Mouse (Mus musculus): ENCODE data around the gene Tulp2. TPM values are rescaled to one million over a fixed set of nuclear protein-coding genes. Genes with fewer than 3 reads are reported as not detected.
A peak's percentile ranks its signal among the peaks of the same experiment; 100 is the strongest.
"Not testable (repeated sequence)": the region's sequence is repeated elsewhere in the genome, so short reads cannot be mapped to it uniquely, and the experiment has no call there.

The Tulp2 gene
- polyA plus RNA-seq, 1 experiment from 2014 or later: 0.74 TPM

DNA sequence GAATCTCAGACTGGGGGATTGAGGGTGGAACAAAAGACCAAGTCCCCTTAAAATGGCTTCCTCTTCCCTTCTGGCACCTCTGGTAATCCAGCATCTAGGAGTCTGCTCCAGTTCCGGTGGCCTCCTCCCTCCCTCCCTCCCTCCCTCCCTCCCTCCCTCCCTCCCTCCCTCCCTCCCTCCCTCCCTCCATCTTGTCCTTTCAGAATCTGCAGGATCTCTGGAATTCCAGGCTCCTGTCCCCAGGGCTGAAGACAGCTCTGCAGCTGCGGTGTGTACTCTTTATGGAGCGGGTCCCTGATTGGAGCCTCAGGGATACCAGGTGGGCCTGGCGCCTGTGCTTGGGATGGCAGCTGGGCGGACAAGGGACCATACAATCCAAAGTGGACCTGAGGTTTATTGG lies 20.4 kb upstream of the Tulp2 start:
- Histone ChIP-seq H3K27me3 (replicated peaks) (no peaks in the 10 kb centered on the region), H3K9me3 (no peaks in the 10 kb centered on the region), H3K36me3 (peaks cover 64% of the 10 kb centered on the region), H3K4me3 (peak overlapping the region; percentile 93), H3K4me1 (peaks cover 57% of the 10 kb centered on the region), H3K27ac (replicated peaks) (peak overlapping the region; percentile 96), H3K9ac (peak overlapping the region; percentile 80), H3K4me2 (peak overlapping the region; percentile 69)
- no peak for ATAC-seq (ENCODE audit: extremely low read depth, insufficient number of reproducible peaks, low FRiP score, low TSS enrichment)
- WGBS: 50% methylated on average over 5 of the region's 5 CpGs

DNA sequence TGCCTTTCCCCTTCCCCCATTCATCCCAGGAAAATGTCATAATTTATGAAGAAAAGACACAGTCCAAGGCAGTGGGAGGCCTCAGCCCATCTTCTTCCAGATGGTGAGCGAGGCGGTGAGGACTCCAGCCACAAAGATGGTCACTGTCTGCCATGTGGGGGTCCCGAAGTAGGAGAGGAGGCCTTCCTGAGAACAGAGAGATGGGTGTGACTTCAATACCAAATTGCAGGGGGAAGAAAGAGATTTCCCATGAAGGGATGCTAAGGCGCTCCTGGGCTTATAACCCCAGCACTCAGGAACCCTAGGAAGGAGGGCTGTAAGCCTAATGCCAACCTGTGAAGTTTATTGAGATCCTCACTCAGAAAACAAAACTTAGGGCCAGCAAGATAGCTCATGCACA lies 19.9 kb upstream of the Tulp2 start:
- Histone ChIP-seq H3K27me3 (replicated peaks) (no peaks in the 10 kb centered on the region), H3K9ac (peak overlapping the region; percentile 50; the same call in 1 of the 2 replicates), H3K9me3 (no peaks in the 10 kb centered on the region), H3K4me3 (peak overlapping the region; percentile 25), H3K27ac (replicated peaks) (peak overlapping the region; percentile 96), H3K4me1 (peaks cover 53% of the 10 kb centered on the region), H3K4me2 (peak overlapping the region; percentile 69), H3K36me3 (peaks cover 62% of the 10 kb centered on the region)
- no peak for ATAC-seq (ENCODE audit: extremely low read depth, insufficient number of reproducible peaks, low FRiP score, low TSS enrichment)
- 84% methylated on average over 4 of the region's 4 CpGs for WGBS

DNA sequence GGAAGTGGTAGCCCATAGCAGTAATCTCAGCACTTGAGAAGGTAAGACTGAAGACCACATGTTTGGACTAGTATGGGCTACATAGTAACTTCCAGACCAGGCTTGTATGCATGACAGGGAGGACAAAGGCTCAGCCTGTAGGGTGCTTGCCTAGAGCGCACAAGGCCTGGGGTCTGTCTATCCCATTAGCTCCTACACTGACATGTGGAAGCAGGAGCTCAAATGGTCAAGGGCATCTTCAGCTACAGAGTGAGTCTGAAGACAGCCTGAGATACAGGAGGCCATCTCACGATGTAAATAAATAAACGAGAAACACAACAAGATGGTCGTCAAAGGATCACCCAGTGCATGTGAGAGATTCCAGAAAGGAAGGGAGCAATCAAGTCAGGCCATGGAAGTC lies 19.4 kb upstream of the Tulp2 start:
- H3K9me3 ChIP-seq: no peaks in the 10 kb centered on the region
- H3K4me3 ChIP-seq: no peak overlapping the region
- no peak overlapping the region for H3K27ac ChIP-seq (replicated peaks)
- peaks cover 57% of the 10 kb centered on the region for H3K36me3 ChIP-seq
- WGBS: 78% methylated on average over 4 of the region's 4 CpGs
- peak overlapping the region; percentile 69 for H3K4me2 ChIP-seq
- no peak for ATAC-seq (ENCODE audit: extremely low read depth, insufficient number of reproducible peaks, low FRiP score, low TSS enrichment)
- H3K4me1 ChIP-seq: peaks cover 51% of the 10 kb centered on the region
- no peaks in the 10 kb centered on the region for H3K27me3 ChIP-seq (replicated peaks)
- no peak overlapping the region for H3K9ac ChIP-seq

DNA sequence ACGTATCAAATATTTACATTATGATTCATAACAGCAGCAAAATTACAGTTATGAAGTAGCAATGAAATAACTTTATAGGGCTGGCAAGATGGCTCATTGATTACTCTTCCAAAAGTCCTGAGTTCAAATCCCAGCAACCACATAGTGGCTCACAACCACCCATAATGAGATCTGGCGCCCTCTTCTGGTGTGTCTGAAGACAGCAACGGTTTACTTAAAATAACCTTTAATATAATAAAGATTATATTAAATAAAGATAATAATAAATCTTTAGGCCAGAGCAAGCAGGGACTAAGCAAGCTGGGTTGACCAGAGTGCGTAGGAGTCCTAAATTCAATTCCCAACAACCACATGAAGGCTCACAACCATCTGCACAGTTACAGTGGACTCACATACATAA lies 18.8 kb upstream of the Tulp2 start:
- H3K4me3 ChIP-seq; H3K27me3 ChIP-seq (replicated peaks); H3K9ac ChIP-seq; H3K9me3 ChIP-seq; ATAC-seq (ENCODE audit: extremely low read depth, insufficient number of reproducible peaks, low FRiP score, low TSS enrichment); H3K4me2 ChIP-seq; H3K27ac ChIP-seq (replicated peaks): not testable (repeated sequence)
- WGBS: 80% methylated on average over 4 of the region's 4 CpGs
- Histone ChIP-seq H3K36me3 (peaks cover 51% of the 10 kb centered on the region), H3K4me1 (peaks cover 46% of the 10 kb centered on the region)

DNA sequence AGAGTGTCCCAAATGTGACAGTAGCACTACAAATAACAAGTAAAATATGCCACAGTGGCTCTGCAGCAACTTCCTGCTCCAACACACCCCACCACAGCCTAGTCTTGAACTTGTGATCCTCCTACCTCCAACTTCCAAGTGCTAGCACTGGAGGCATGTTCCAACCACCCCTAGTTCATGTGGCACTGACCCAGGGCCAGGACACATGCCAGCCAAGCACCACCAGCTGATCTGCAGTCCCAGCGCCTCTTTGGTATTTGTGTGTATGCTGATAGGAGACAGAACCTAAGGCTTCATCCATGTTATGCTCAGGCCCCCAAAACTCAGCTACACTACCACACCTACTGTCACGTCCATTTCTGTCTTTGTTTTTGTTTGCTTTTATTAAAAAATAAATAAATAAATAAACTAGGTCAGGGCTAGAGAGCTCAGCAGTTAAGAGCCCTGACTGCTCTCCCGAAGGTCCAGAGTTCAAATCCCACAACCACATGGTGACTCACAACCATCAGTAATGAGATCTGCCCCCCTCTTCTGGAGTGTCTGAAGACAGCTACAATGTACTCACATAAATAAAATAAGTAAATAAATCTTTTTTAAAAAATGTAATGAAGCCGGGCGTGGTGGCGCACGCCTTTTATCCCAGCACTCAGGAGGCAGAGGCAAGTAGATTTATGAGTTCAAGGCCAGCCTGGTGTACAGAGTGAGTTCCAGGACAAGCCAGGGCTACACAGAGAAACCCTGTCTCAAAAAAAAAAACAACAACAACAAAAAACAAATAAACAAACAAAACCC lies 17.5 kb upstream of the Tulp2 start:
- Histone ChIP-seq H3K27ac (replicated peaks) (no peak overlapping the region), H3K9me3 (no peaks in the 10 kb centered on the region), H3K4me1 (peaks cover 39% of the 10 kb centered on the region), H3K36me3 (peaks cover 42% of the 10 kb centered on the region), H3K27me3 (replicated peaks) (no peaks in the 10 kb centered on the region), H3K4me3 (no peak overlapping the region), H3K9ac (no peak overlapping the region), H3K4me2 (no peak overlapping the region)
- WGBS: 93% methylated on average over 7 of the region's 7 CpGs
- ATAC-seq (ENCODE audit: extremely low read depth, insufficient number of reproducible peaks, low FRiP score, low TSS enrichment): no peak

DNA sequence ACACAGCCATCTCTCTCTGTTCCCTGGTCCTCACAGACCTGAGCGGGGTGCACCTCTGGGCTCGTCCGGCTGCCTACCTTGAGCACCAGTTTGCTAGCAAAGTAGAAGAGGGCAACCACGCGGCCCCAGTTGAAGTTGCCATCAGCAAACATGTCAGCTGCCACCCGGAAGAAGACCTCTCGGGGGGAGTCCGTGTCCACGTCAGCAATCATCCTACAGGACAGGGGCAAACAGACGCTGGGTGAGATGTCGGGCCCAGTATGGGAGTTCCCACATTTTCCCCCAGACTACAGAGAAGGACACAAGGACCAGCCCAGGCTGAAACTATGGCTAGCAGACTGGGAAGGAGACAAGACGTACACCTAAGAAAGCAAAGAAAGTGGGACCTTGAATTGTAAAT lies 16.6 kb upstream of the Tulp2 start:
- 92% methylated on average over 12 of the region's 12 CpGs for WGBS
- ATAC-seq (ENCODE audit: extremely low read depth, insufficient number of reproducible peaks, low FRiP score, low TSS enrichment): no peak
- Histone ChIP-seq H3K27me3 (replicated peaks) (no peaks in the 10 kb centered on the region), H3K27ac (replicated peaks) (no peak overlapping the region), H3K4me1 (peaks cover 37% of the 10 kb centered on the region), H3K36me3 (peaks cover 42% of the 10 kb centered on the region), H3K9ac (no peak overlapping the region), H3K4me3 (peak overlapping the region; percentile 69), H3K4me2 (peak overlapping the region; percentile 90), H3K9me3 (no peaks in the 10 kb centered on the region)

DNA sequence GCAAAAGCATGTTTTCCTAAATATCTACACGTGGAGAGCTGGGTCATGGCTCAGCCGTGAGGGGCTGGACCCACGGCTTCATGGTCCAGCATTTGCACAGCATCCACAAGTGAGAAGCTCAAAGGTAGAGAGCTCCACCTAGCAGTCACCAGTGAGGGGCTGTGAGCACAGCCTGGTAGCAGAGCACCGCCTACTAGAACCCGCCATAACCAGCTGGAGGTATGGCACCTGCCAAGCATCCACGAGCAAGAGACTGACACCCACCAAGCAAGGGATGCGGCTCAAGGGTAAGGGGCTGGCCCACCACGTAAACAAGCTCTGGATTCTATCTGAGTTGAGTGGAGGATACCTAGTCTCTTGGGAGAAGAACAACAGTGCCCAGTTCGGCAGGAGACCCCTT lies 16.1 kb upstream of the Tulp2 start:
- peak overlapping the region; percentile 93 for H3K9ac ChIP-seq
- H3K4me3 ChIP-seq: peak overlapping the region; percentile 69
- H3K27me3 ChIP-seq (replicated peaks): no peaks in the 10 kb centered on the region
- H3K4me1 ChIP-seq: peaks cover 33% of the 10 kb centered on the region
- no peak overlapping the region for H3K27ac ChIP-seq (replicated peaks)
- peaks cover 42% of the 10 kb centered on the region for H3K36me3 ChIP-seq
- ATAC-seq (ENCODE audit: extremely low read depth, insufficient number of reproducible peaks, low FRiP score, low TSS enrichment): no peak
- H3K9me3 ChIP-seq: no peaks in the 10 kb centered on the region
- 69% methylated on average over 9 of the region's 9 CpGs for WGBS
- peak overlapping the region; percentile 90 for H3K4me2 ChIP-seq

DNA sequence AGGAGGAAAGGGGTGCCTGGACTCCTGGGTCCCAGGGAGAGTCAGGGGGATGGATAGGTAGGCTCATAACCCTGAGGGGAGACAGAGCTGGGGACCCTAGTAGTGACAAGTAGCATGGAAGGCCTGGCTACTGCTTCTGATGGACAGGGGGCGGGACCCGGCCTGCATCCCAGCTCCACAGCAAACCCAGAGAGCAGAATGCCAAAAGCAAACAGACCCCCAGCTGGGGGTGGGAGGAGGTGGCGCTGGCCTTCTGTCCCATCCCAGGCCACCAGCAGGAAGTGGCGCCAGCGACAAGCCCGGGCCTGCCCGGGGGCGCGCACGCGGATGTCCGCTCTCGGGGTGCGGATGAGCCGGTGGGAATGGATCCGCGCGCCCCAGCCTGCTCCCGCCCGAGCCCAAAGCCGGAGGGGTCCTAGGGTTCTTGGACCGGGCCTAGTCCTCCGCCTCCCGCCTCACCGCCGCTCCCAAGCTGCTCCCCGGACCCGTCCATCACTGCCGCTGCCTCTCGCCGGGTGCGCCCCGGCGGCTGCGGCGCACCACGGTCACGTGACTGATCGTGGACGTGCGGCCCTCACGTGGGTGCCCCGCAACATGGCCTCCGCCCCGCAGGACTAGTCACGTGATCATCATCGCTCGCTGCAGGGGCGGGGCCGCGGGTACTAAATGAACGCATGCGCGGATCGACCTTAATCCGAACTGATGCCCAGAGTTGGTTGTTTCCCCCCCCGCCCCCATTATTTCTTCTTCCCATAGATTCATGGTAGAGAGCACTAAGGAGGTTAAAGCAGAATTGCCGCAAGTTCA lies 15.2 kb upstream of the Tulp2 start, which contains the start of gene Bax:
TSS of gene Bax (minus strand) at position 616 of the 807 bp plus-strand sequence.
- no peaks in the 10 kb centered on the region for H3K27me3 ChIP-seq (replicated peaks)
- peaks cover 41% of the 10 kb centered on the region for H3K36me3 ChIP-seq
- ATAC-seq (ENCODE audit: extremely low read depth, insufficient number of reproducible peaks, low FRiP score, low TSS enrichment): peak; percentile 75
- peak within 1 kb of the TSS; percentile 90 for H3K4me2 ChIP-seq
- WGBS: under 1% methylated on average over 58 of the region's 58 CpGs
- H3K4me3 ChIP-seq: peak within 1 kb of the TSS; percentile 69
- peak within 1 kb of the TSS; percentile 65 for H3K27ac ChIP-seq (replicated peaks)
- H3K9ac ChIP-seq: peak within 1 kb of the TSS; percentile 93
- H3K9me3 ChIP-seq: no peaks in the 10 kb centered on the region
- H3K4me1 ChIP-seq: peaks cover 27% of the 10 kb centered on the region

DNA sequence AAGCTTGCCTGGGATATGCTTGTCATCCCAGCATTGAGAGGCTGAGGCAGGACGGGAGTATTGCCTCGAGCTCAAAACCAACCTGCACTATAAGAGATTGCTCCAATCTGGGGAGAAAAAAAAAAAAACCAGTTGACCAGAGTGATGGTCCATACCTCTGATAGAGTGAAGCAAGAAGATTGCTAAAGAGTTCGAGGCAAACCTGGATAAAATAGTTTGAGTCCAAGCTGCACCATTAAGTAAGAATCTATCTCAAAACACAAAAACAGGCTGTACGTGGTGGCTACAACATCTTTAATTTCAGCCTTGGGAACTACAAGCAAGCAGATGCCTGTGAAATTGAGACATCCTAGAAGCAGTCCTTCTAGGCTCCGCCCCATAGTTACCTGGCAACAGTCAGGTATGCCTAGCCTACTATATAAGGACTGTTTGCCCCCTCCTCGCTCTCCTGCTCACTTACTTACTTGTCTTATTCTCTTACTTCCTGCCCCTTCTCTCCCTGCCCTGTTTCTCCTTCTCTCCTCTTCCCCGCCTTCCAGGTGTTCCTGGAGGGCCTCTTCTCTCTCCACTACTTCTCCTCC lies 14.5 kb upstream of the Tulp2 start:
- Histone ChIP-seq H3K9me3 (no peaks in the 10 kb centered on the region), H3K4me2 (peak overlapping the region; percentile 90), H3K4me3 (peak overlapping the region; percentile 69), H3K9ac (peak overlapping the region; percentile 76), H3K4me1 (peaks cover 22% of the 10 kb centered on the region), H3K27me3 (replicated peaks) (no peaks in the 10 kb centered on the region), H3K27ac (replicated peaks) (no peak overlapping the region), H3K36me3 (peaks cover 34% of the 10 kb centered on the region)
- ATAC-seq (ENCODE audit: extremely low read depth, insufficient number of reproducible peaks, low FRiP score, low TSS enrichment): no peak
- 38% methylated on average over 7 of the region's 7 CpGs for WGBS

DNA sequence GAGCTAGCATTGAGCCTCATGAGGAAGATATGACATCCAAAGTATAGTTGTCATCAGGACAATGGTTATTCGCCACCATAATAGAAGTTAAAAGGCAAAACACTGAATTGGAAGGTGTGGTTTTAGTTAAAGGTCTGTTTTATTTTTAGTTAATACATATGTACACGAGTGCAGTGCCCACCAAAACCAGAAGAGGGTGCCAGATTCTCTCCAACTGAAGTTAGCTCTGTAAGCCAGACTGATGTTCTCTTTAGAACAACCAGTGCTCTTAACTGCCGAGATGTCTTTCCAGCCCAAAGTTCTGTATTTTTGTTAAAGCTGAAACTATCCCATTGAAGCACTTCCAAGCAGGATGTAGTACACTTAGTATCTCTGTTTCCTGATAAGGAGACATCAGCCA lies 10.8 kb upstream of the Tulp2 start:
- 3% methylated on average over 3 of the region's 3 CpGs for WGBS
- Histone ChIP-seq H3K9me3 (no peaks in the 10 kb centered on the region), H3K4me1 (peaks cover 15% of the 10 kb centered on the region), H3K36me3 (0 out of 2 replicates have a peak, but pooled peaks cover 4% of the 10 kb centered on the region), H3K4me3 (no peak overlapping the region), H3K27ac (replicated peaks) (no peak overlapping the region), H3K9ac (peak overlapping the region; percentile 20; the same call in 1 of the 2 replicates), H3K4me2 (no peak overlapping the region), H3K27me3 (replicated peaks) (no peaks in the 10 kb centered on the region)
- no peak for ATAC-seq (ENCODE audit: extremely low read depth, insufficient number of reproducible peaks, low FRiP score, low TSS enrichment)

DNA sequence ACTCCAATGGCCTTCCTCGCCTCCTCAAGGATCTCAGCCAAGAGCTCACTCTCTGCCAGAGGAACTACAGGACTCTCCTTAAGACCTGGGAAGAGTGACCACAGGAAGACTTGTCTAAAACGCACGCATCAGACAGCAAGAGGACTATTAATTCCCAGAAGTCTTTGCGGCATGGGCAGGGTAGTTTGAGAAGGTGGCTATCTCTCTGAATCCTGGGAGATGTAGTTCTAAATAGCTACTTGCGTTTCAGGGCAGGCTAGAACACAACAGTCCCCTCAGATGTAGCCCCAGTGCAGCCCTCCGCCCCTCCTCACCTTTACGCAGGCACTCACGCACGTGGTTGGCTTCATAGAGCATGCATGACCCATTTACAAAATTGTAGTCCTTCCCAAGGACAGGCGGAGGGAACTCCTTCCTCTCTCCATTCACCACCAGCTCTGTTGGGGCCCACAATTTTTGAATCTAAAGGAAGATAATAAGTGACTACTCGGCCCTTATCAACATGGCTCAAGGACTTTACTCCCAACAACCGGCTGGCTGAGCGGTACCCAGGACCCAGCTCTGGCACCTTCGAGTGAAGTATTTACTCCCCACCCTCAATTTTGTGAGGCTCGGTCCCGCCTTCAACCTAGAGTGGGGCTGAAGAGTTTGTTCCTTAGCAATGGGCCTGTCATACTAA lies 6.2 kb upstream of the Tulp2 start:
- peak overlapping the region; percentile 63 for H3K4me2 ChIP-seq
- peak overlapping the region; percentile 79 for H3K9ac ChIP-seq
- ATAC-seq (ENCODE audit: extremely low read depth, insufficient number of reproducible peaks, low FRiP score, low TSS enrichment): peak; percentile 39; the same call in 1 of the 2 replicates
- 0 out of 2 replicates have a peak, but pooled peaks cover 6% of the 10 kb centered on the region for H3K36me3 ChIP-seq
- H3K27ac ChIP-seq (replicated peaks): no peak overlapping the region
- no peaks in the 10 kb centered on the region for H3K9me3 ChIP-seq
- peak overlapping the region; percentile 41 for H3K4me3 ChIP-seq
- no peaks in the 10 kb centered on the region for H3K27me3 ChIP-seq (replicated peaks)
- 55% methylated on average over 16 of the region's 16 CpGs for WGBS
- H3K4me1 ChIP-seq: peaks cover 7% of the 10 kb centered on the region; the same call in 1 of the 2 replicates
